Mouse (Mus musculus) heart, embryonic 15.5 days (tissue): ENCODE measurements around the gene Dcaf4. TPM values are rescaled to one million over a fixed set of nuclear protein-coding genes. Genes with fewer than 3 reads are reported as not detected.

Source experiments
- ATAC-seq: fragments of 200-750 bp; cut with Nextera tagmentation; replicated peaks from 2 replicates; pipeline ENCODE4 v1.8.0; 2017; ENCODE audit warnings: low read depth, moderate TSS enrichment; ENCODE audit not compliant: insufficient number of reproducible peaks, insufficient read depth, low FRiP score
- H3K27ac ChIP-seq: fragments of 300-500 bp; sonication (generic); 2 replicates; pipeline ENCODE4 v1.5.1; 2015; ENCODE audit warnings: mild to moderate bottlenecking, inconsistent platforms
- H3K27me3 ChIP-seq: fragments of 300-500 bp; sonication (generic); 2 replicates; pipeline ENCODE4 v1.6.1; 2015; ENCODE audit warnings: inconsistent platforms
- H3K36me3 ChIP-seq: fragments of 300-500 bp; sonication (generic); 2 replicates; pipeline ENCODE4 v1.6.1; 2015; ENCODE audit warnings: mild to moderate bottlenecking, inconsistent platforms
- H3K4me1 ChIP-seq: fragments of 300-500 bp; sonication (generic); replicated peaks from 2 replicates; pipeline ENCODE4 v1.6.1; 2015; ENCODE audit warnings: inconsistent platforms
- H3K4me2 ChIP-seq: fragments of 300-500 bp; sonication (generic); 2 replicates; pipeline ENCODE4 v1.6.1; 2015; ENCODE audit warnings: inconsistent platforms, mild to moderate bottlenecking, moderate library complexity
- H3K4me3 ChIP-seq: fragments of 300-500 bp; sonication (generic); 2 replicates; pipeline ENCODE4 v1.5.1; 2015; ENCODE audit warnings: mild to moderate bottlenecking, inconsistent platforms
- H3K9ac ChIP-seq: fragments of 300-500 bp; sonication (generic); 2 replicates; pipeline ENCODE4 v1.6.1; 2015; ENCODE audit warnings: mild to moderate bottlenecking, inconsistent platforms
- H3K9me3 ChIP-seq: fragments of 300-500 bp; sonication (generic); replicated peaks from 2 replicates; pipeline ENCODE4 v1.6.1; 2016; ENCODE audit warnings: inconsistent platforms
- WGBS: fragments of 180-500 bp; shearing (Covaris S2); methylation state at CpG from one replicate; pipeline ENCODE4 v1.1.7; 2015; ENCODE audit warnings: mixed read lengths; 5-methylcytosine and 5-hydroxymethylcytosine counted together
- polyA plus RNA-seq: library from polyadenylated mRNA; unstranded; fragments of >200 nt; fragmentation: Nextera tagmentation; extraction: Ambion mirVana; gene quantifications from 2 replicates; pipeline ENCODE4 v1.2.1, GENCODE M21; 2015

The Dcaf4 gene
- 22.5 and 27.8 TPM in 2 replicates for polyA plus RNA-seq

GRCm38 (mm10) chr12:83520311-83520890, at the start of gene Dcaf4:
Gene Dcaf4 (plus strand): TSS chr12:83520466.
- WGBS: under 1% methylated on average over 32 of the region's 32 CpGs
- Histone ChIP-seq H3K9me3 (no peaks in the 10 kb centered on the region), H3K4me2 (peak within 1 kb of the TSS; percentile 73), H3K36me3 (no peaks in the 10 kb centered on the region), H3K27me3 (no peaks in the 10 kb centered on the region), H3K4me3 (peak within 1 kb of the TSS; percentile 65), H3K4me1 (peaks cover 19% of the 10 kb centered on the region), H3K27ac (peak within 1 kb of the TSS; percentile 79), H3K9ac (peak within 1 kb of the TSS; percentile 58)
- peak; percentile 97 for ATAC-seq

- 29% methylated on average over 7 of the region's 7 CpGs for WGBS
- no peak for ATAC-seq
- no peak overlapping the region for H3K27ac ChIP-seq
These were observed 48.5 kb upstream of the Dcaf4 start for GRCm38 (mm10) chr12:83471760-83472159.

GRCm38 (mm10) chr12:83473987-83474600, 46.2 kb upstream of the Dcaf4 start:
- ATAC-seq: no peak
- no peaks in the 10 kb centered on the region for H3K9me3 ChIP-seq
- H3K27me3 ChIP-seq: no peaks in the 10 kb centered on the region
- H3K27ac ChIP-seq: peak overlapping the region; percentile 60
- no peak overlapping the region for H3K9ac ChIP-seq
- H3K36me3 ChIP-seq: no peaks in the 10 kb centered on the region
- no peak overlapping the region; the same call in 1 of the 2 replicates for H3K4me2 ChIP-seq
- peaks cover 38% of the 10 kb centered on the region for H3K4me1 ChIP-seq
- 35% methylated on average over 5 of the region's 5 CpGs for WGBS
- no peak overlapping the region for H3K4me3 ChIP-seq

More at GRCm38 (mm10) chr12:83471760-83472159, 48.5 kb upstream of the Dcaf4 start:
- no peaks in the 10 kb centered on the region for H3K9me3 ChIP-seq
- H3K36me3 ChIP-seq: no peaks in the 10 kb centered on the region
- peaks cover 40% of the 10 kb centered on the region for H3K4me1 ChIP-seq
- no peak overlapping the region for H3K9ac ChIP-seq
- no peaks in the 10 kb centered on the region for H3K27me3 ChIP-seq
- H3K4me3 ChIP-seq: no peak overlapping the region
- no peak overlapping the region for H3K4me2 ChIP-seq

- Histone ChIP-seq H3K9me3 (no peaks in the 10 kb centered on the region), H3K4me1 (peaks cover 39% of the 10 kb centered on the region), H3K27me3 (no peaks in the 10 kb centered on the region), H3K4me2 (no peak overlapping the region), H3K4me3 (no peak overlapping the region), H3K9ac (no peak overlapping the region), H3K36me3 (no peaks in the 10 kb centered on the region), H3K27ac (no peak overlapping the region)
- ATAC-seq: no peak
- whole genome bisulfite sequencing: 49% methylated on average over 6 of the region's 6 CpGs
These were observed 44.8 kb upstream of the Dcaf4 start for GRCm38 (mm10) chr12:83475419-83475818.

DNA sequence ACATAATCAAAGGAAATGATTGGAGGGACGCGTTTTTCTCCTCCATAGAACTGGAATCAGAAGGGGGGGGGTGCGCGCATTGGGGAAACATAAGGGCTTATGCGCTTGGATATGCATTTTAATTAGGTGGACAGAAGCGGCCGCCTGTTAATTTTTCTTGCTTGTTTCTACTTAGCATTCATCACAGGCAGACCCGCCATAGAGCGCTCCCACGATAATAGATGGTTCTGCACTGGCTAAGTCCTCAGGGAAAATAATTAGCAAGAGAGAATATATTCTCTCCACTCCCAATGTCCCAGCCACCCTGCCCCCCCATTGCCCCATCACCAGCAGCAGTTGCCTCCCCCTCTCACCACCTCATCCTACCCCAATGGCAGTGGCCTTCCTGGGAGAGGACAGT, 44.0 kb upstream of the Dcaf4 start:
- Histone ChIP-seq H3K4me3 (no peak overlapping the region), H3K4me1 (peaks cover 37% of the 10 kb centered on the region), H3K27me3 (no peaks in the 10 kb centered on the region), H3K36me3 (no peaks in the 10 kb centered on the region), H3K9ac (no peak overlapping the region), H3K9me3 (no peaks in the 10 kb centered on the region), H3K27ac (no peak overlapping the region), H3K4me2 (no peak overlapping the region)
- ATAC-seq: no peak
- WGBS: 82% methylated on average over 10 of the region's 10 CpGs

GRCm38 (mm10) chr12:83479140-83479539, 41.1 kb upstream of the Dcaf4 start:
- ATAC-seq: no peak
- H3K27ac ChIP-seq: peak overlapping the region; percentile 43
- H3K9me3 ChIP-seq: no peaks in the 10 kb centered on the region
- H3K4me3 ChIP-seq: no peak overlapping the region
- peaks cover 25% of the 10 kb centered on the region for H3K4me1 ChIP-seq
- no peaks in the 10 kb centered on the region for H3K27me3 ChIP-seq
- 35% methylated on average over 1 of the region's 1 CpGs for WGBS
- no peaks in the 10 kb centered on the region for H3K36me3 ChIP-seq
- no peak overlapping the region for H3K9ac ChIP-seq
- no peak overlapping the region for H3K4me2 ChIP-seq

DNA sequence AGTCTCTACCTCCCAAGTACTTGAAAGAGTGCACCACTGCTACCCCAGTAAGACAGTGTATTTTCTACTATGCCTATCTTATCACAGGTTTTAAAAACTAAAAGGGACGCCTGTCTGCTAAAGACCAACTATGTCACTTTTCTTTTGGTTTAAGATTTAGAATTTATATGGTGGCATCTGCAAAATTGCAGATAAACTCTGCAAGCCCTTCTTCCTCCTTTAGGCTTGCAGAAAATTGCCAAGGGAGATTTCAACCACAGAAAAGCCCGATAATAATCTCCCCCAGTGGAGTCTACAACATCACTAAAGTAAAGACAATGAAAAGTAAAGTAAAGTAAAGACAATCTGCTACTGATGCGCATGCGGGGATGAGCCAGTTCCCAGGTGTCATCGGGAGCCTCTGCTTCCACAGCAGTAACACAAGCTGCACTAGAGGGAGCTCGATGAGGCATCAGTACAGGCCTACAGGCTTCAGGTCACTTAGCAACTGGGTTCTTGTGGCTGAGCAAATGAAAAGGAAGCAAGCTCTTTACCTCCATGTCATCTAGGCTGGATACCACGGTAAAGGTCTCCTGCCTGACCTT, 40.4 kb upstream of the Dcaf4 start:
- no peak overlapping the region for H3K4me2 ChIP-seq
- no peaks in the 10 kb centered on the region for H3K9me3 ChIP-seq
- H3K9ac ChIP-seq: no peak overlapping the region
- H3K27me3 ChIP-seq: 0 out of 2 replicates have a peak, but pooled peaks cover 5% of the 10 kb centered on the region
- no peaks in the 10 kb centered on the region for H3K36me3 ChIP-seq
- peaks cover 27% of the 10 kb centered on the region for H3K4me1 ChIP-seq
- no peak overlapping the region for H3K27ac ChIP-seq
- H3K4me3 ChIP-seq: no peak overlapping the region
- no peak for ATAC-seq
- 71% methylated on average over 7 of the region's 7 CpGs for WGBS

DNA sequence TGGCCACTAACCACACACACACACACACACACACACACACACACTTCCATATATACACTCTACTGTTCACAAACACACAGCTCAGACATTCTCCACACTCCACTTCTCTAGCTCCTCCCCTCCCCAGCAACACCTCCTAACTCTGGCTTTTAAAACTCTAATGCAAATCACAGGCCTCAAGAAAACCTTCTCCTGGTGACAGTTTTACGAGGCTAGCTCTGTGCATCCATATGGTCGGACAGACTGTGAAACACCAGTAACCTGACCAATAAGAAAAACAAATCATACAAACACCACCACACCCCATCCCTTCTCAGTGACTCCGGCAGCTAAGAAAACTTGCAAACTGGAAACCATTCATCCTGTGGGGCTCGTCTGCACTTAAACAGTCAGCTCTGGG, 38.8 kb upstream of the Dcaf4 start:
- H3K27ac ChIP-seq: peak overlapping the region; percentile 53

DNA sequence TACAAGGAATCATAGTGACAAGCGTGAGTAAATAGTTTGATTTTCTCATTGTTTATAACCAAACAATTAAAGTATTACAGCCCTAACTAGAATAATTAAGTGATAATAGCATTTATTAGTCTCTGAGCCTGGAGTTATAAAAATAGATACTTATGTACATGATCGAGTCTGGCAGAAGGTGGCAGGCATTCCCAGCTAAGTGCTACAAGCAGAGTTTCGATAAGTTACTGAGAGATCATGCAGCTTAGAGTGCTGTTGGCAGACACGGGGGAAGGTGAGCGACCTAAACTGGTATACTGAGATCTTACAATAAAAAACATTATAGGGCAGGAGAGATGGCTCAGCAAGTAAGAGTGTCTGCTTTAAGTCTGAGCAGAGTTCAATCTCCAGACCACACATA, 36.6 kb upstream of the Dcaf4 start:
- no peaks in the 10 kb centered on the region for H3K36me3 ChIP-seq
- H3K4me2 ChIP-seq: peak overlapping the region; percentile 97
- 31% methylated on average over 5 of the region's 5 CpGs for WGBS
- 0 out of 2 replicates have a peak overlapping the region, but pooled peaks have one; percentile 0 for H3K4me3 ChIP-seq
- ATAC-seq: no peak
- peaks cover 44% of the 10 kb centered on the region for H3K4me1 ChIP-seq
- peak overlapping the region; percentile 86 for H3K27ac ChIP-seq
- no peaks in the 10 kb centered on the region for H3K9me3 ChIP-seq
- H3K9ac ChIP-seq: no peak overlapping the region
- 0 out of 2 replicates have a peak, but pooled peaks cover 5% of the 10 kb centered on the region for H3K27me3 ChIP-seq

More for the DNA sequence above, 38.8 kb upstream of the Dcaf4 start:
- WGBS: 55% methylated on average over 4 of the region's 4 CpGs
- Histone ChIP-seq H3K9me3 (no peaks in the 10 kb centered on the region), H3K27me3 (0 out of 2 replicates have a peak, but pooled peaks cover 5% of the 10 kb centered on the region), H3K36me3 (no peaks in the 10 kb centered on the region), H3K4me1 (peaks cover 39% of the 10 kb centered on the region), H3K4me3 (no peak overlapping the region), H3K4me2 (no peak overlapping the region), H3K9ac (no peak overlapping the region)
- no peak for ATAC-seq

DNA sequence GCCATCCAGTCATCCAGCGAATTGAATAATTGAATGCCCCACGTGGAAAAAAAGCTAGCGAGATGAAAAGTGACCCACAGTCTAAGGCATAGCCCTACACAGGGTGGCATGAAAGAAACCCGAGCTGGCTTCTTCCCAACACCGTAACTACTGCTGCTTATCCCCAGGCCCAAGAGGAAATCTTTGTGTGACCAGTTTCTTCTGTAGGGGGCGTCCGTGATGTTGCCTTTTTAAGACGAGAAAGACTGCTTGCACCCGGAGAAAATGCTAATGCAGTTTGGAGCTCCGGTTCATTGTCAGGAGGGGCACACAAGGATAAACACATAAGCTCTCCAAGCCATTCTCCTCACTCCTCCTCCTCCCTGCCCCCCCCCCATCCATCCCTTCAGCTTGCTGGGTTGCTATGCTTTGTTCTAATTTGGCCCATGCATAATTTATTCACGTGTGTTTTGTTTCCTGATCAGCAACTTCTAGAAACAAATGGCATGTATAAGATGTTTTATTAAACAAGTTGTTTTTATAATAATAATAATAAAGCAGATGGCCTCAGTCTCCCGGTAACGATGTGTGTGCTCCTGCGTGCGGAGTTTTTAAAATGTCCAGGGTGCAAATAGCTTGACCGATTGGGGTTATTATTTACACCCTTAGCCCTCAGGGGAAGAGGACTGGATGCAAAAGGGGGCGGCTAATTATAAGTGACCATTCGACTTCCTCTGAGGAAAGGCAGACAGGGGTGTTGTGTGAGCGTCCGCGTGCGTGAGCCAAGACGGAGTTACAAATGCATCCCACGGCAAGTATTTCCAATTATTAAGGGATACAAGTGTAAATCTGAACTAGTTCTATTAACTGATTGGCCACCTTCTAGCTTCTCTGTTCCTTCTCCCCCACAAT, 35.2 kb upstream of the Dcaf4 start:
- 0 out of 2 replicates have a peak, but pooled peaks cover 5% of the 10 kb centered on the region for H3K27me3 ChIP-seq
- peaks cover 43% of the 10 kb centered on the region for H3K4me1 ChIP-seq
- peak overlapping the region; percentile 87 for H3K9ac ChIP-seq
- H3K9me3 ChIP-seq: no peaks in the 10 kb centered on the region
- peak overlapping the region; percentile 84 for H3K4me3 ChIP-seq
- ATAC-seq: no peak
- peak overlapping the region; percentile 94 for H3K27ac ChIP-seq
- no peaks in the 10 kb centered on the region for H3K36me3 ChIP-seq
- H3K4me2 ChIP-seq: peak overlapping the region; percentile 97
- 3% methylated on average over 24 of the region's 24 CpGs for WGBS
